21 mouse cellular contexts compared by ENCODE assay signal in the genomic region with DNA sequence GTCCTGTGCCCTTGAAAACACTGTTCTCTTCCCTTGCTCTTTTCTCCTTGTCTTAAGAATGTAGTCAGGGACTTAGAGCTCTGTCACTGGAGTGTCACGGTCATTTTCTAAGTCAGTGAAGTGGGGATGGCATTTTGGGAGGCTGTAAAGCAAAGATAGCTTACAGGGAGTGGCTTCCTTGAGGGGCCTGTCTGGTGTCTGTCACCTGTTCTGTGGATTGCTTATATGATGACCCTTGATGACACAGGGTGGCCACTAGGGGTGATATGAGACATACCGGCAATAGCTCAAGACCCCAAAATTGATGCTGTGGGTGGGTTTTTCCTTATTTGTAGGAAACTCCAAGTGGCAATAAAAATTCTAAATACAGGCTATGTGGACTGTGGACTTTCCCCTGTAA.
DNase-seq lines count a peak whose midpoint lies in the region; ATAC-seq and TF ChIP-seq lines count a peak whose summit lies in the region.
"Had no signal": no experiment of that assay in that cellular context is flagged by ENCODE, and none has a peak within 500 bp of the region (broad histone marks: within the 10 kb centered on the region; RNA-seq: fewer than 3 reads in every experiment).

No protein-coding gene starts in this region.

- H3K27ac ChIP-seq in intestine, postnatal 0 days (ENCODE audit: low read depth, low read length), result no peak overlapping the region
- H3K27ac ChIP-seq in intestine, embryonic 15.5 days, result no peak overlapping the region
- no peak overlapping the region for H3K27ac ChIP-seq in stomach, postnatal 0 days (replicated peaks)
- H3K27ac ChIP-seq: embryonic facial prominence, embryonic 15.5 days; forebrain, embryonic 12.5 days had no signal

- WGBS in intestine, postnatal 0 days, result 49% methylated on average over 2 of the region's 2 CpGs
- WGBS in intestine, embryonic 15.5 days, result 61% methylated on average over 2 of the region's 2 CpGs
- 68% methylated on average over 2 of the region's 2 CpGs for WGBS in stomach, postnatal 0 days

- H3K4me1 ChIP-seq in intestine, postnatal 0 days (replicated peaks; ENCODE audit: control insufficient read depth, insufficient read depth, low read length), result no peaks in the 10 kb centered on the region
- no peaks in the 10 kb centered on the region; the same call in 1 of the 2 replicates for H3K4me1 ChIP-seq in intestine, embryonic 15.5 days (replicated peaks)
- no peaks in the 10 kb centered on the region for H3K4me1 ChIP-seq in stomach, postnatal 0 days (replicated peaks; ENCODE audit: control insufficient read depth, insufficient read depth)
- H3K4me1 ChIP-seq: embryonic facial prominence, embryonic 15.5 days had no signal

- POLR2A ChIA-PET in Patski (lab: Charles Lee), result no interaction called here

- peak; percentile 7 for DNase-seq in thymus, postnatal 0 days (ENCODE audit: low spot score)
- DNase-seq in thymus, postnatal 36 days, result no peak
- DNase-seq in Patski (ENCODE audit: low read depth, low spot score), result no peak
- no peak for DNase-seq in stomach, postnatal 0 days (ENCODE audit: low spot score)
- no peak for DNase-seq in cerebellum, postnatal 14 days
- DNase-seq in right cerebral cortex, postnatal 10 days (ENCODE audit: low spot score in 2 of 2), result no peak
- DNase-seq: adrenal gland, postnatal 25 days; cerebellum, adult 9-10 months; embryo, embryonic 11 days; gastrocnemius, postnatal 36 days; kidney, adult 9 months; left cerebral cortex, postnatal 4 days; lung, postnatal 10 days; thymus, adult 2 months had no signal

- CTCF ChIA-PET in Patski (lab: Charles Lee), result no interaction called here

- TF ChIP-seq CTCF in intestine, postnatal 0 days (IDR thresholded peaks at IDR 0.05; ENCODE audit: low read depth), result peak; percentile 32; the same call in 1 of the 2 replicates
- TF ChIP-seq CTCF in Patski (IDR thresholded peaks at IDR 0.05), result peak; percentile 34
- peak; percentile 29 for TF ChIP-seq CTCF in stomach, postnatal 0 days (IDR thresholded peaks at IDR 0.05; ENCODE audit: low read depth)

- no peak overlapping the region for H3K4me3 ChIP-seq in intestine, postnatal 0 days (ENCODE audit: low read depth, low read length)
- H3K4me3 ChIP-seq in intestine, embryonic 15.5 days (replicated peaks), result no peak overlapping the region
- no peak overlapping the region for H3K4me3 ChIP-seq in stomach, postnatal 0 days (ENCODE audit: low read depth, low read length)
- H3K4me3 ChIP-seq: embryonic facial prominence, embryonic 15.5 days; forebrain, embryonic 12.5 days had no signal

- no peaks in the 10 kb centered on the region for H3K27me3 ChIP-seq in intestine, postnatal 0 days (replicated peaks; ENCODE audit: control insufficient read depth, insufficient read depth, low read length)
- H3K27me3 ChIP-seq in intestine, embryonic 15.5 days (replicated peaks), result no peaks in the 10 kb centered on the region
- peaks cover 3% of the 10 kb centered on the region for H3K27me3 ChIP-seq in Patski
- no peaks in the 10 kb centered on the region for H3K27me3 ChIP-seq in stomach, postnatal 0 days (ENCODE audit: control insufficient read depth, insufficient read depth, low read length)
- H3K27me3 ChIP-seq: embryonic facial prominence, embryonic 15.5 days had no signal

- no peaks in the 10 kb centered on the region for H3K36me3 ChIP-seq in intestine, postnatal 0 days (ENCODE audit: control insufficient read depth, insufficient read depth)
- no peaks in the 10 kb centered on the region for H3K36me3 ChIP-seq in intestine, embryonic 15.5 days
- no peaks in the 10 kb centered on the region for H3K36me3 ChIP-seq in stomach, postnatal 0 days (ENCODE audit: control insufficient read depth, insufficient read depth, low read length)
- H3K36me3 ChIP-seq: embryonic facial prominence, embryonic 15.5 days; forebrain, embryonic 12.5 days had no signal

- in situ Hi-C loops in Patski (cut with MboI; ENCODE audit: low pct_unique_long_range_greater_than_20kb), result no loop called here

- TF ChIP-seq EP300 in stomach, postnatal 0 days (optimal IDR thresholded peaks at IDR 0.05), result no peak

- H3K9me3 ChIP-seq in intestine, postnatal 0 days (ENCODE audit: control insufficient read depth), result no peaks in the 10 kb centered on the region
- H3K9me3 ChIP-seq in intestine, embryonic 15.5 days, result no peaks in the 10 kb centered on the region
- no peaks in the 10 kb centered on the region for H3K9me3 ChIP-seq in stomach, postnatal 0 days (ENCODE audit: control insufficient read depth, low read length)
- H3K9me3 ChIP-seq: embryonic facial prominence, embryonic 15.5 days; forebrain, embryonic 12.5 days had no signal

- ATAC-seq in intestine, postnatal 0 days, result no peak
- ATAC-seq in intestine, embryonic 15.5 days, result no peak
- no peak for ATAC-seq in Patski
- no peak for ATAC-seq in stomach, postnatal 0 days (ENCODE audit: low FRiP score, low TSS enrichment)
- ATAC-seq: activated CD4-positive, CD25-positive, alpha-beta regulatory T cell, adult 4 months had no signal

- no peak overlapping the region for H3K9ac ChIP-seq in intestine, postnatal 0 days (ENCODE audit: low read depth, low read length)
- no peak overlapping the region for H3K9ac ChIP-seq in intestine, embryonic 15.5 days
- no peak overlapping the region for H3K9ac ChIP-seq in stomach, postnatal 0 days (ENCODE audit: low read length)
- H3K9ac ChIP-seq: embryonic facial prominence, embryonic 15.5 days; forebrain, embryonic 12.5 days had no signal

- no peak overlapping the region for H3K4me2 ChIP-seq in intestine, postnatal 0 days (replicated peaks; ENCODE audit: low read depth)
- no peak overlapping the region for H3K4me2 ChIP-seq in intestine, embryonic 15.5 days (replicated peaks)
- no peak overlapping the region for H3K4me2 ChIP-seq in stomach, postnatal 0 days (replicated peaks; ENCODE audit: low read depth)
- H3K4me2 ChIP-seq: embryonic facial prominence, embryonic 15.5 days; forebrain, embryonic 12.5 days; heart, embryonic 11.5 days; liver, embryonic 11.5 days had no signal
